Mouse (Mus musculus) neural tube, embryonic 11.5 days (tissue): ENCODE measurements around the gene Zfhx3. TPM values are rescaled to one million over a fixed set of nuclear protein-coding genes. Genes with fewer than 3 reads are reported as not detected.
A peak's percentile ranks its signal among the peaks of the same experiment; 100 is the strongest.

ENCODE experiments used
- ATAC-seq: fragments of 200-750 bp; cut with Nextera tagmentation; 2 replicates; pipeline ENCODE4 v1.8.0; 2017; ENCODE audit warnings: moderate number of reproducible peaks, mild to moderate bottlenecking, moderate TSS enrichment, moderate library complexity; ENCODE audit not compliant: insufficient read depth, low FRiP score, low TSS enrichment
- DNase-seq: peaks from one replicate; pipeline ENCODE4 v3.0.0-alpha.2; 2015; ENCODE audit warnings: low spot score
- H3K27ac ChIP-seq: fragments of 300-500 bp; sonication (generic); 2 replicates; pipeline ENCODE4 v1.5.1; 2014; ENCODE audit warnings: low read depth, mild to moderate bottlenecking, low read length
- H3K27me3 ChIP-seq: fragments of 300-500 bp; sonication (generic); 2 replicates; pipeline ENCODE4 v1.6.1; 2014; ENCODE audit warnings: mild to moderate bottlenecking, low read length, mixed read lengths; ENCODE audit not compliant: control insufficient read depth, insufficient read depth
- H3K36me3 ChIP-seq: fragments of 300-500 bp; sonication (generic); 2 replicates; pipeline ENCODE4 v1.6.1; 2014; ENCODE audit warnings: mild to moderate bottlenecking, low read length, moderate library complexity, mixed read lengths; ENCODE audit not compliant: control insufficient read depth, insufficient read depth
- H3K4me1 ChIP-seq: fragments of 300-500 bp; sonication (generic); 2 replicates; pipeline ENCODE4 v1.6.1; 2014; ENCODE audit warnings: low read length, mixed read lengths; ENCODE audit not compliant: control insufficient read depth, insufficient read depth
- H3K4me2 ChIP-seq: fragments of 300-500 bp; sonication (generic); 2 replicates; pipeline ENCODE4 v1.6.1; 2014; ENCODE audit warnings: low read depth, mild to moderate bottlenecking, moderate library complexity
- H3K4me3 ChIP-seq: fragments of 300-500 bp; sonication (generic); 2 replicates; pipeline ENCODE4 v1.5.1; 2014; ENCODE audit warnings: low read depth, low read length
- H3K9ac ChIP-seq: fragments of 300-500 bp; sonication (generic); 2 replicates; pipeline ENCODE4 v1.6.1; 2014; ENCODE audit warnings: mild to moderate bottlenecking, low read length
- H3K9me3 ChIP-seq: fragments of 300-500 bp; sonication (generic); 2 replicates; pipeline ENCODE4 v1.6.1; 2016; ENCODE audit warnings: low read length; ENCODE audit not compliant: control insufficient read depth
- WGBS: fragments of 180-500 bp; shearing (Covaris S2); extraction: QIAGEN DNeasy Blood & Tissue Kit; methylation state at CpG from one replicate; pipeline ENCODE4 v1.1.7; 2014; 5-methylcytosine and 5-hydroxymethylcytosine counted together
- polyA plus RNA-seq: library from polyadenylated mRNA; unstranded; fragments of >200 nt; fragmentation: Nextera tagmentation; extraction: Ambion mirVana; gene quantifications from 2 replicates; pipeline ENCODE4 v1.2.1, GENCODE M21; 2014

The Zfhx3 gene
- polyA plus RNA-seq, 1 experiment from 2014 or later = 36.2 TPM

DNA sequence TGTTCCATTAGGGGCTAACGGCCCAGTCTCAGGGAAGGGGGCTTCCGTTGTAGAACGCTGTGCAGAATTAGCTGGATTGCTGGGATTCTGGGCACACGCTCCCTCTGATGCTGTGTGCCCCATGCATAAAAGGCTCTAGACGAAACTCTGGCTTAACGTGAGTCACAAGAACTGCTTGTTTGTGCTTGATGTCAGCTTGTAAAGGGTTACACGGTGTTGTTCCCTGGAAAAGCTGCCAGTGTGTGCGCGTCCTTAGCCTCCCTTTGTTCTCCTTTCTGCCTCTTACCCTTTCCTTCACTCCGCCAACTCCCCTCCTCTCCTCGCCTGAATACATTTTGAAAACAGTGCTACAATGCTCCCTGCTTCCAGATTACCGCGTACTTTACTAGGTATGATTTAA lies 1001.9 kb downstream of the Zfhx3 start:
- Histone ChIP-seq H3K36me3 (peaks cover 39% of the 10 kb centered on the region), H3K9me3 (peaks cover 7% of the 10 kb centered on the region; the same call in 1 of the 2 replicates), H3K27ac (no peak overlapping the region), H3K4me1 (peaks cover 5% of the 10 kb centered on the region; the same call in 1 of the 2 replicates), H3K4me2 (no peak overlapping the region), H3K4me3 (no peak overlapping the region), H3K27me3 (no peaks in the 10 kb centered on the region), H3K9ac (no peak overlapping the region)
- DNase-seq (no peak), ATAC-seq (no peak)
- 69% methylated on average over 13 of the region's 13 CpGs for WGBS

DNA sequence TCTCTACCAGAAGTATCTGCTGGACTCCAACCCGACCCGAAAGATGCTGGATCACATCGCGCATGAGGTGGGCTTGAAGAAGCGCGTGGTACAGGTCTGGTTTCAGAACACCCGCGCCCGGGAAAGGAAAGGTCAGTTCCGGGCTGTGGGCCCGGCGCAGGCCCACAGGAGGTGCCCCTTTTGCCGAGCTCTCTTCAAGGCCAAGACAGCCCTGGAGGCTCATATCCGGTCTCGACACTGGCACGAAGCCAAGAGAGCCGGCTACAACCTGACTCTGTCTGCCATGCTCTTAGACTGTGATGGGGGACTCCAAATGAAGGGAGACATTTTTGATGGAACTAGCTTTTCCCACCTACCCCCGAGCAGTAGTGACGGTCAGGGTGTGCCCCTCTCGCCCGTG lies 1007.9 kb downstream of the Zfhx3 start:
- Histone ChIP-seq H3K9me3 (peaks cover 20% of the 10 kb centered on the region), H3K36me3 (peaks cover 67% of the 10 kb centered on the region), H3K27me3 (no peaks in the 10 kb centered on the region), H3K27ac (no peak overlapping the region), H3K4me2 (no peak overlapping the region), H3K4me1 (no peaks in the 10 kb centered on the region), H3K9ac (no peak overlapping the region), H3K4me3 (no peak overlapping the region)
- 96% methylated on average over 21 of the region's 21 CpGs for WGBS
- DNase-seq = no peak
- ATAC-seq = no peak

DNA sequence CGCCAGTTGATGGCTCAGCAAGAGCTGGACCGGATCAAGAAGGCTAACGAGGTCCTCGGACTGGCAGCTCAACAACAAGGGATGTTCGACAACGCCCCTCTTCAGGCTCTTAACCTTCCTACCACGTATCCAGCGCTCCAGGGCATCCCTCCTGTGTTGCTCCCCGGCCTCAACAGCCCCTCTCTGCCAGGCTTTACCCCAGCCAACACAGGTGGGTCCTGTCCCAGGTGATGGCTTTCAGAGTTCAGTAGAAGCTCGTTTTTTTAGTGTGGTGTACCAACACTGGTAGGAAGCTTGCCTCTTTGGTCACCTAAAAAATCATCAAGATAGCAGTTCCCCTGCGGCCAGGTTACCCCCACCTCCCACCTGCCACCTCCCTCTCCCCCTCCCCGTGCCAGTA lies 1009.1 kb downstream of the Zfhx3 start:
- ATAC-seq (no peak), DNase-seq (no peak)
- Histone ChIP-seq H3K36me3 (peaks cover 71% of the 10 kb centered on the region), H3K9me3 (peaks cover 23% of the 10 kb centered on the region), H3K27ac (no peak overlapping the region), H3K9ac (no peak overlapping the region), H3K4me3 (no peak overlapping the region), H3K4me1 (no peaks in the 10 kb centered on the region), H3K27me3 (no peaks in the 10 kb centered on the region), H3K4me2 (no peak overlapping the region)
- WGBS = 93% methylated on average over 12 of the region's 12 CpGs

- Histone ChIP-seq H3K9ac (no peak overlapping the region), H3K27ac (no peak overlapping the region), H3K36me3 (peaks cover 26% of the 10 kb centered on the region), H3K4me2 (no peak overlapping the region), H3K9me3 (0 out of 2 replicates have a peak, but pooled peaks cover 2% of the 10 kb centered on the region), H3K4me1 (no peaks in the 10 kb centered on the region), H3K4me3 (no peak overlapping the region), H3K27me3 (no peaks in the 10 kb centered on the region)
- peak; percentile 20 for DNase-seq
- ATAC-seq = no peak
- 62% methylated on average over 35 of the region's 37 CpGs for WGBS
Observed at GRCm38 (mm10) chr8:108956416-108956815, 1014.0 kb downstream of the Zfhx3 start.

DNA sequence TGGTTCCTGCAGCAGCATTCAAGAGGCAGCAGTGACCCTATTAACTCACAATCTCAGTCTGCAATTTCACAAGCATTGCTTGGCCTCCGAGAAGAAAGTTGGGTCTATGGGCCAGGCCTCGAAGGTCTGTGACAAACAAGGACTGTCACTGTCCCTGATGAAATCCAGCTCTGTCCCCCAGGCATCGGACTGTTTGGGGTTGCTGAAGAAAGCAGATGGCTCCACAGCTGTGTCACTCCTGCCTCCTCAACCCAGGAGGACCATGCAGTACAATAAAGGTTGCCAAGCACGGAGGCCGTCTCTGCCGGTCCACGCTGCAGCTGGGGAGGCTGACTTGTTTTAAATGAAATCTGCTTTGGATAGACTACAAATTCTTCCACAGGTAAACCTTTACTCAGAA lies 1020.1 kb downstream of the Zfhx3 start:
- H3K9ac ChIP-seq = no peak overlapping the region
- DNase-seq (no peak), ATAC-seq (no peak)
- H3K36me3 ChIP-seq = no peaks in the 10 kb centered on the region
- no peaks in the 10 kb centered on the region for H3K4me1 ChIP-seq
- WGBS = 57% methylated on average over 7 of the region's 7 CpGs
- H3K4me3 ChIP-seq = no peak overlapping the region
- no peak overlapping the region for H3K4me2 ChIP-seq
- H3K27me3 ChIP-seq = no peaks in the 10 kb centered on the region
- H3K27ac ChIP-seq = 0 out of 2 replicates have a peak overlapping the region, but pooled peaks have one; percentile 44
- no peaks in the 10 kb centered on the region for H3K9me3 ChIP-seq

- Histone ChIP-seq H3K27me3 (no peaks in the 10 kb centered on the region), H3K4me3 (no peak overlapping the region), H3K36me3 (no peaks in the 10 kb centered on the region), H3K9ac (no peak overlapping the region), H3K9me3 (no peaks in the 10 kb centered on the region), H3K27ac (no peak overlapping the region), H3K4me1 (no peaks in the 10 kb centered on the region), H3K4me2 (no peak overlapping the region)
- WGBS = 83% methylated on average over 2 of the region's 2 CpGs
- ATAC-seq (no peak), DNase-seq (no peak)
Observed at GRCm38 (mm10) chr8:108963181-108963580, 1020.7 kb downstream of the Zfhx3 start.

GRCm38 (mm10) chr8:108966041-108966440 lies 1023.6 kb downstream of the Zfhx3 start:
- no peak overlapping the region for H3K27ac ChIP-seq
- no peak overlapping the region for H3K9ac ChIP-seq
- no peaks in the 10 kb centered on the region for H3K9me3 ChIP-seq
- 88% methylated on average over 12 of the region's 12 CpGs for WGBS
- ATAC-seq (no peak), DNase-seq (no peak)
- H3K27me3 ChIP-seq = no peaks in the 10 kb centered on the region
- H3K4me1 ChIP-seq = no peaks in the 10 kb centered on the region
- no peak overlapping the region for H3K4me3 ChIP-seq
- no peak overlapping the region for H3K4me2 ChIP-seq
- no peaks in the 10 kb centered on the region for H3K36me3 ChIP-seq

DNA sequence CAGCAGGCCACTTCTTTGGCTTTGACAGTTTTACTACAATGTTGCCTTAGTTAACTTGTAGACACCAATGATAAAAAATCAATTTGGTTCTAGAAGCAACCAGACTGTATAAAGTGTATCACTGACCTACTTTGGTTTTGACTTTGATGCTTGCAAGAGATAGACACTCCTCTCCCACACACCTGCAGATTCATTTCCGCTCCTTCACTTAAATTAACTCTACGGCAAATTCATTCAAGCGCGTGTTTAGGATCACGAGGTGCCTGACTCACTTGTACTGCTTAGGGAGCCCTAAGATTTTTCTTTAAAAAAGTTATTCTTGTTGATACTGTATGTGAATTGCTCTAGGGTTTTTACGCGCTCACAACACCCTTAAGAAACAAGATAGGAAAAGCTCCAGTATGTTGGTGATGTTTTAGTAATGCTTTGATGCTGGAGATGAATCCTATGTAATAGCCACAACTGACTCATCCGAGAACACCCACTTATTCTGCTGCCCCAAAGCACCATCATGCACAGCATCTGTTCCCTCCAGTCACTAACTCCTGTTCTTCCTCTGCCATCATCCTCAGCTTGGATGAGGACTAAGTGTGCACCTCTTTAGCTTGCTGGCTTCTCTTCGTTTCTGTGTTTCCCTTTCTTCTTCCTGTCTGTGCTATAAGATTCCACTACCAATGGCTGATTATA lies 1031.3 kb downstream of the Zfhx3 start:
- Histone ChIP-seq H3K9me3 (no peaks in the 10 kb centered on the region), H3K4me1 (no peaks in the 10 kb centered on the region), H3K36me3 (no peaks in the 10 kb centered on the region), H3K9ac (no peak overlapping the region), H3K4me2 (no peak overlapping the region), H3K27ac (no peak overlapping the region), H3K27me3 (no peaks in the 10 kb centered on the region), H3K4me3 (no peak overlapping the region)
- no peak for ATAC-seq
- DNase-seq = no peak
- 88% methylated on average over 9 of the region's 9 CpGs for WGBS

DNA sequence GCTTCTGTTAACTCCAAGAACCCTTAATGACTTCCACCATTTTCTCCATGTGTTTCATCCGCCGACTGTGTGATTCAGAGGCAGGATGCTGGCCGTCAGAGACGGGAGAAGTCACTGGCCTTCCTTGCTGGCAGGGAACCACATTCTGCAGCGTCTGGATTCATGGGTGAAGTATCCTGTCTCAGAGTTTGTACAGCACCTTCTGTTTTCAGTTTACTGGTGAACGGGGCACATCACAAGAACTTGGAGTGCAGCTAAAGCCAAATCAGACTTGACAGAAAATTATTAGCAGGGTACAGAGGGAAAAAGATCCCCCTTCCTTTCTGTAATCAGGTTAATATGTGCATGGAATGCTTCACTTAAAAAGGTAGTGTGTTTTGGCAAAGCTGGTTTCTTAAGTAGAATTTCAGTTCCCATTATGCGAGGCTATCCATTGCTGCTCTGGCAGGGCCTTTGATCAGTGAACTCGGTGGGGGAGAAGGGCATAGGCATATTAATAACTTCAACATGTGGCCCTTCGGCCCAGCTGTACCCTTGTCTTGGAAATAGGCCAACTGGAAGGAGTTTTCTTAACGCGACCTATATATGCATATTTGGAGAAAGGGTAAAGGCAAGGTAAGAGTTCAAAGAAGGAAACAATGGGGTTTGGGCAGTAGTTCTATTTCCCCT lies 1035.4 kb downstream of the Zfhx3 start:
- Histone ChIP-seq H3K27ac (no peak overlapping the region), H3K4me3 (no peak overlapping the region), H3K4me2 (no peak overlapping the region), H3K9ac (no peak overlapping the region), H3K36me3 (no peaks in the 10 kb centered on the region), H3K9me3 (0 out of 2 replicates have a peak, but pooled peaks cover 2% of the 10 kb centered on the region), H3K4me1 (no peaks in the 10 kb centered on the region), H3K27me3 (no peaks in the 10 kb centered on the region)
- peak; percentile 34 for DNase-seq
- WGBS = 61% methylated on average over 11 of the region's 11 CpGs
- no peak for ATAC-seq
